Mouse (Mus musculus) mesoderm, embryonic 11.5 days (tissue): ENCODE measurements around the gene 4933409G03Rik.
A peak's percentile ranks its signal among the peaks of the same experiment; 100 is the strongest.
"Not testable (repeated sequence)": the region's sequence is repeated elsewhere in the genome, so short reads cannot be mapped to it uniquely, and the experiment has no call there.

Experiments used
- DNase-seq: peaks from one replicate; pipeline ENCODE4 v3.0.0-alpha.2; 2012; ENCODE audit warnings: low read depth, low spot score

4933409G03Rik gene

DNA sequence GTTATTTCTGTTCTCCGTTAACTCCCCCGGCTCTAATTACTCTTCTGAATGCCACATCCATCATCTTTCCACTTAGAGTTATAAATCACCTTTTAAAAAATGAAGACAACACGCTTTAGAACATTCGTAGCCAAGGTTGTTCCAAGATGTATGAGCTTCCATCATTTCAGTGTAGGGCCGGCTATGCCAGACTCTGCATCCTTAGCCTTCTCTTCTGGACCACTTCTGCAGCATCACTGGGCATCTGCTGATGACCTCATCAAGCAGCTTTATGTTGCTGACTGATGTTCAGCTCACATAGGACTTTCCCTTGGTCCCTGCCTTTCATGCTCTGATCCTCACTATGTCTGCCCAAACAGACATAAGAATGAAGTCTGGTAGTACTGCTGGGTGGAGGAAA is at the start of gene 4933409G03Rik:
Gene 4933409G03Rik, plus strand, starts transcription at position 301 of the 400 bp plus-strand sequence.
- no peak for DNase-seq

DNA sequence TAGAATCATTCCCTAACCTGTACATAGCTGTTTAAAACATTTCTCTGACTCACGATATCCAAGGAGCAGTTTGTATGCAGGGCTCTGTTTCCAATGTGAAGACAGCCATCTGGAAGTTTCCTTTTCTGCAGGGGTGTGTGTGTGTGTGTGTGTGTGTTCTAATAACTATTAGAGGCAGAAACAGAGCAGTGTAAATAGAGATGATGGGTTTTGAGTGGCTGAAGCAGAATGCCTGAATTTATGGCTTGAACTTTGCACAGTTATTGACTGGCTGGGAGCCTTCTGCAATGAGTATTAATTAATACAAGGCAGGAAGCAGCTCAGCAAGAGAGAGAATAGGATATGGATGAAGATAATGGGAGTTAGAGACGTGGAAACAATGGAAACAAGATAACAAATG is 38.0 kb upstream of the 4933409G03Rik start:
- no peak for DNase-seq

DNA sequence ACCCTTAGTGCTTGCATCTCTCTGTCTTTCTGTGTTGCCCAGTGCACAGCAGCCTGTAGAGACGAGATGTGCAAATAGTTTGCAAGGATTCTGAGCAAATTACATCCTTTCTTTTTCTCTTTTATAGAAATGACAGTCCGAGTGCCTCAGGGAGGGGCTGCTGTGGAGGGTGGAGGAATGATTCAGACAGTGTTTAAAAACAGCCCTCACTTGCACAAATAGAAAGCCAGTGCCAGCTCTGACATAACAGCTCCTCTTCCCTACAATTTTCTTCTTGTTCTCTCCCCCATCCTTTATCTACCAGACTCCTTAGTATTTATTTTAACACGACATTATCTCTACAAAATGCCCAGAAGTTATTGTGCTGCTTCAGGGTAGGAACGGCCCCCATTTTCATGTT is 21.4 kb upstream of the 4933409G03Rik start:
- DNase-seq = no peak

DNA sequence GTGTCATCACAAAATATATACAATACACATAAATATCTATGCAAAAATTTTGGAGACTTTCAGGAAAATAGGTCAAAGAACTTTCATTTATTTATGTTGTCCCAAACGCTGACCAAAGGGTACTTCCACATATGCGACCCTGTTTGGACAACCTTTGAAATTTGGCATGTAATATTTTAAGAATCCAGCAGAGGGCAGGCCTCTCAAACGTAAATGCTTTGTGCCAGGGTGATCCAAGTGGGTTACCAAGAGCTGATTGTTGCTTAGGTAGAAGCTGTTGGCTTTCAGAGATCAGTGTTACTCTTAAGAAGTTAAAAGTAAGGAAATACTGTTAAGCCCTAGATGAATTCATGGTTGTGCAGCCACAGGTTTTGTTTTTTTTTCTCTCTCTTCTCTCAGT is 18.9 kb upstream of the 4933409G03Rik start:
- DNase-seq = peak; percentile 73

DNA sequence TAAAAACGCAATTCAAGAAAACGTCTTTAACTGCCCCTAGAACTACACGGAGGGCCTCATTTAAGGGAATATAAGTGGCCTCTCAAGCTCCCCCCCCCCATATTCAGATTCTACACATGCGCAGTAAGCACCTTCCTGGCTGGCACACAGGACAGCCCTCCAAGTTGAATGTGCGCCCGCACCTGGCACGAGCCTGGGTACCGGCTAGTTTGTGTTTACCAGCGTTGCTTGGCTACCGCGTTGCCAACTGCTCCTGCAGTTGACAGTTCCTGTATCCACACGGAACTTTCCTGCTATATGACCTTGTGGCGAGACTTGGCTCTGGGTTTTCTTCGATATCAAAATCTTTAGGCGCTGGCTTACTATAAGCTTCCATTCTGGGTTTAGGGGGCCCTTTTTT is 13.9 kb upstream of the 4933409G03Rik start:
- DNase-seq = no peak

DNA sequence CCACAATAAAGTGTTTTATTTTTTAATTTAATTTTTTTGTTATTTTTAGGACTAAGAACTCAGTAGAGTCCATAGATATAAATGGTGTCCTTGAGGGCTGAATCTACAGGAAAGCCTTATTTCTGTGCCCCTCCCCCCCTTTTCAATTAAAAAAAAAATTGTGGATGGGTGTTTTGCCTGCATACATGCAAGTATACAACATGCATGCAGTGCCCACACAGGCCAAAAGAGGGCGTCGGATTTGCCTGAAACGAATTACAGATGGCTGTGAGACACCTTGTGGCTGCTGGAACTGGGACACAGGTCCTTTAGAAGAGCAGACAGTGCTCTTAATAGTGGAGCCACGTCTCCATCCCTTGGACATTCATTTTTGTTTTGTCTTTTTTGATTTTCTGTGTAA is 9.9 kb upstream of the 4933409G03Rik start:
- DNase-seq = peak; percentile 34

DNA sequence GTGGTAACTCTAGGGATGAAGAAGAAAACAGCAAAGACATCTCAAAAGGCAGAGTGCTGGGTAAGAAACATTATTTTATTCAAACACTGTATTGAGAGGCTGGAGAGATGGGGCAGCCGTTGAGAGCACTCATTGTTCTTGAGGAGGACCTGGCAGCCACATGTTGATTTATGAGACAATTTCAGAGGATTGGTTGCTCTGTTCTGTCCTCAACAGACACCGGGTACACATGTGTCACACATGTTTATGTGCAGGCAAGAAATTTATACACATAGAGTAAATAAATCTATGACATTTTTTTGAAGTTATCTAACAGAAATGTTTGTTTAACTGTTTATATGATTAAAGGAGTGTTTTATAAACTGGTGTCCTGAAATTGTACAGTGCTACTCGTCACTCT is 10.6 kb downstream of the 4933409G03Rik start:
- DNase-seq = peak; percentile 32

DNA sequence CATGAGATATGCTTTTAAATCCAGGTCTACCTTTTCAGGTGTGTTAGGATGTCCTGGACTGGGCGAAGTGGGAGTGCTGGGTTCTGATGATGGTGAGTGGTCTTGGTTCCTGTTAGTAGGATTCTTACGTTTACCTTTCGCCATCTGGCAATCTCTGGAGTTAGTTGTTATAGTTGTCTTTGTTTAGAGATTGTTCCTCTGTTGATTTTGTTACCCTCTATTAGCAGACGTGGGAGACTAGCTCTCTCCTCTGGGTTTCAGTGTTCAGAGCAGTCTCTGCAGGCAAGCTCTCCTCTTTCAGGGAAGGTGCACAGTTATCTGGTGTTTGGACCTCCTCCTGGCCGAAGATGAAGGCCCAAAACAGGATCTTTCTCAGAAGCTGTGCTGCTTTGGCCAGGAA is 74.0 kb downstream of the 4933409G03Rik start, which contains the start of gene 4932414N04Rik:
Gene 4932414N04Rik, plus strand, starts transcription at position 301 of the 400 bp plus-strand sequence.
- DNase-seq = not testable (repeated sequence)
